Mouse (Mus musculus) lung, adult 2 months (tissue): ENCODE data around the gene Inpp4b. TPM values are rescaled to one million over a fixed set of nuclear protein-coding genes. Genes with fewer than 3 reads are reported as not detected.

Experiments
- DNase-seq: peaks from one replicate; pipeline ENCODE4 v3.0.0; 2022
- H3K4me1 ChIP-seq: fragments of 200-500 bp; 2 replicates; pipeline ENCODE4 v1.6.1; 2011; ENCODE audit warnings: low read length; ENCODE audit not compliant: control insufficient read depth, insufficient read depth
- H3K4me3 ChIP-seq: fragments of 200-500 bp; replicated peaks from 2 replicates; pipeline ENCODE3; 2011; ENCODE audit warnings: low read depth, mild to moderate bottlenecking, control low read depth, low read length; ENCODE audit errors: extremely low read depth
- CTCF ChIP-seq: fragments of 200-500 bp; IDR thresholded peaks from 2 replicates; pipeline ENCODE4 v1.5.1; 2011; ENCODE audit warnings: mild to moderate bottlenecking, low read length, control low read depth; ENCODE audit not compliant: insufficient read depth
- POLR2A ChIP-seq: fragments of 200-500 bp; IDR thresholded peaks from 2 replicates; pipeline ENCODE4 v1.6.1; 2011; ENCODE audit warnings: low read depth, mild to moderate bottlenecking, control low read depth, low read length, borderline replicate concordance; ENCODE audit errors: extremely low read depth
- WGBS: fragments of 180-500 bp; shearing (Covaris S2); methylation state at CpG from one replicate; pipeline ENCODE4 v1.1.7; 2018; 5-methylcytosine and 5-hydroxymethylcytosine counted together
- polyA plus RNA-seq: library from polyadenylated mRNA; depleted of rRNA; stranded (reverse); fragments of >200 nt; gene quantifications from 2 replicates; pipeline ENCODE4 v1.2.3, GENCODE M21; 2012

Gene Inpp4b
- polyA plus RNA-seq, 1 experiment = 2.6 TPM

DNA sequence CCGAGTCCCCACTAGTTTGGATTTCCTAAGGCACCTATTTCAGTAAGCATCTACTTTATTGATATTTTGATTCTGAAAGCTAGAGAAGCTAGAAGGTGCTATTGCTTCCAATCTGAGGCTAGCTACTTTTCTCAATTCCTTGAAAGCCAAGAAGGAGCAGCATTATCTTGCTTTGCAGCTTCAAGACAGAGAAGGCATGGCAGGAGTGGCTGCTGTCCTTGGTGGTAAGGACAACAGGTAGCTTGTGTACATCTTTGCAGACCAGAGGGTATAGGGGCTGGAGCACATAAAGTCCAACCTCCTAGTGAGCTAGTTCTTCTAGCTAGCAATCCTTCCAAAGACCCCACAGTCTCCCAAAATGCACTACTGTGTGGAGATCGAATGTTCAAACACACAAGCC is 152.5 kb downstream of the Inpp4b start:
- WGBS = 92% methylated on average over 2 of the region's 2 CpGs
- Histone ChIP-seq H3K4me1 (no peaks in the 10 kb centered on the region), H3K4me3 (no peak overlapping the region)
- TF ChIP-seq CTCF (no peak), POLR2A (no peak)
- no peak for DNase-seq

GRCm38 (mm10) chr8:81497646-81498045 is 155.3 kb downstream of the Inpp4b start:
- 80% methylated on average over 2 of the region's 2 CpGs for WGBS
- no peak for DNase-seq
- Histone ChIP-seq H3K4me1 (no peaks in the 10 kb centered on the region), H3K4me3 (no peak overlapping the region)
- TF ChIP-seq POLR2A = no peak
- no peak for TF ChIP-seq CTCF

- Histone ChIP-seq H3K4me1 (no peaks in the 10 kb centered on the region), H3K4me3 (no peak overlapping the region)
- no peak for DNase-seq
- TF ChIP-seq CTCF (no peak), POLR2A (no peak)
- WGBS = 76% methylated on average over 2 of the region's 2 CpGs
These were observed 159.9 kb downstream of the Inpp4b start for GRCm38 (mm10) chr8:81502216-81502615.

DNA sequence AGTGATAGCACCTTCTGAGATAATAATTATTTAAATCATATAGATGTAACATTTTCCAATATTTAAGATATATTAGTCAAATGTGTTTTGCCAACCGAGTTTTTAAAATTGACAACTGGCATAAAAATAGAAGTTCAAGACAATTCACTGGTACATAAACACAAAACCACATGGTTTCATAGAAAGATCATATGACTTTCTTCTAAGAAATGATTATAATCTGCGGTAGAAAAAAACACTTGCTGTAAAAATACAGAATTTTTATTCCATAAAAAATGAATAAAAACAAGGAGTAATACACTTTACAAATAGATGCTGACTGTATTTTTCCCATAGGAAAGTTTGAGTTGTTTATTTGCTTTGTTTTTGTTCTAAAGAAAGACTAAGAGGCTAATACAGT is 160.6 kb downstream of the Inpp4b start:
- no peak overlapping the region for H3K4me3 ChIP-seq
- no peaks in the 10 kb centered on the region for H3K4me1 ChIP-seq
- TF ChIP-seq POLR2A (no peak), CTCF (no peak)
- WGBS = 74% methylated on average over 2 of the region's 2 CpGs
- DNase-seq = no peak

GRCm38 (mm10) chr8:81512826-81513225 is 170.5 kb downstream of the Inpp4b start:
- TF ChIP-seq POLR2A = no peak
- TF ChIP-seq CTCF = no peak
- no peak for DNase-seq

DNA sequence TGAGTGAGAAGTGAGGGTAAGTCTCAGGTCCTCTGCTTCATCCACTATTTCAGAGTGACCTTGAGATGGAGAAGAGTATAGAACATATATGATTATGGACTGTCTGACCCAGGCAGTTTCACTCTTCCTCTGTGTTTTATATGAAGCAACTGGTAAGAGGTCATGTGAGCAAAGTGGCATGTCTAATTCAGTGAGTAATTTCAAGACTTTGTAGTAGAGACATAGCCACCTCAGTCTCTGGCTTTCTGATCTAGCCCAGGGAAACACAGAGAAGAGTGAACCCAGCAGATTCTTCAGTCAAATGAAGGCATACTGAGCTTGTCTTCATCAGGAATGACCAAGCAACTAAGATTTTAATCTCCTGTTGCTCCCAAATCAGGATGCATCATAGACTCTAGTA is 172.1 kb downstream of the Inpp4b start:
- DNase-seq = no peak
- Histone ChIP-seq H3K4me1 (no peaks in the 10 kb centered on the region), H3K4me3 (no peak overlapping the region)
- TF ChIP-seq POLR2A (no peak), CTCF (no peak)

More at GRCm38 (mm10) chr8:81512826-81513225, 170.5 kb downstream of the Inpp4b start:
- H3K4me3 ChIP-seq = no peak overlapping the region
- H3K4me1 ChIP-seq = no peaks in the 10 kb centered on the region

- no peak overlapping the region for H3K4me3 ChIP-seq
- TF ChIP-seq CTCF (no peak), POLR2A (no peak)
- 93% methylated on average over 2 of the region's 2 CpGs for WGBS
- DNase-seq = no peak
- no peaks in the 10 kb centered on the region for H3K4me1 ChIP-seq
These were observed 179.7 kb downstream of the Inpp4b start for GRCm38 (mm10) chr8:81522085-81522484.

GRCm38 (mm10) chr8:81524561-81524960 is 182.2 kb downstream of the Inpp4b start:
- DNase-seq = no peak
- 42% methylated on average over 2 of the region's 2 CpGs for WGBS
- TF ChIP-seq POLR2A (no peak), CTCF (no peak)

GRCm38 (mm10) chr8:81527661-81528060 is 185.3 kb downstream of the Inpp4b start:
- no peak for TF ChIP-seq CTCF
- no peak for TF ChIP-seq POLR2A
- no peak for DNase-seq
- 55% methylated on average over 4 of the region's 4 CpGs for WGBS

More at GRCm38 (mm10) chr8:81524561-81524960, 182.2 kb downstream of the Inpp4b start:
- Histone ChIP-seq H3K4me1 (no peaks in the 10 kb centered on the region), H3K4me3 (no peak overlapping the region)

GRCm38 (mm10) chr8:81538310-81538709 is 196.0 kb downstream of the Inpp4b start:
- no peak overlapping the region for H3K4me3 ChIP-seq
- DNase-seq = no peak
- no peaks in the 10 kb centered on the region for H3K4me1 ChIP-seq
- 78% methylated on average over 3 of the region's 3 CpGs for WGBS
- no peak for TF ChIP-seq CTCF
- TF ChIP-seq POLR2A = no peak

More at GRCm38 (mm10) chr8:81527661-81528060, 185.3 kb downstream of the Inpp4b start:
- H3K4me3 ChIP-seq = no peak overlapping the region
- no peaks in the 10 kb centered on the region for H3K4me1 ChIP-seq
